Mouse (Mus musculus) limb, embryonic 12.5 days (tissue): ENCODE data around the gene Pi4kb. TPM values are rescaled to one million over a fixed set of nuclear protein-coding genes. Genes with fewer than 3 reads are reported as not detected.

Experiments
- microRNA-seq: library from miRNA; unstranded; fragments of <30 nt; microRNA quantifications from one replicate; pipeline ENCODE4, GENCODE M21; 2017
- polyA plus RNA-seq: library from polyadenylated mRNA; unstranded; fragments of >200 nt; fragmentation: Nextera tagmentation; extraction: Ambion mirVana; gene quantifications from 2 replicates; pipeline ENCODE4 v1.2.1, GENCODE M21; 2016

Pi4kb gene
- polyA plus RNA-seq, 1 experiment from 2014 or later, result 28.1 TPM

Small RNAs within 50 kb of the gene (microRNA-seq; reads per million reads assigned to microRNA genes)
- not detected for gene Mir7013

Other genes starting within 250 kb of the Pi4kb start
- gene Cgn, start 188.2 kb upstream of the Pi4kb start, polyA plus RNA-seq, result 6.2 and 6.8 TPM in 2 replicates
- gene Pogz, start 137.2 kb upstream of the Pi4kb start, polyA plus RNA-seq, result 21.0 and 23.0 TPM in 2 replicates
- 316 and 330 TPM in 2 replicates for gene Psmb4, start 87.8 kb upstream of the Pi4kb start, polyA plus RNA-seq
- gene Selenbp1, start 41.7 kb upstream of the Pi4kb start, polyA plus RNA-seq, result 28.9 TPM in 2 replicates
- gene Rfx5, start 20.7 kb upstream of the Pi4kb start, polyA plus RNA-seq, result 13.1 and 15.3 TPM in 2 replicates
- 34.7 and 35.0 TPM in 2 replicates for gene Zfp687, start 40.7 kb downstream of the Pi4kb start, polyA plus RNA-seq
- gene Psmd4, start 67.9 kb downstream of the Pi4kb start, polyA plus RNA-seq, result 306 and 310 TPM in 2 replicates
- 24.2 and 30.5 TPM in 2 replicates for gene Pip5k1a, start 132.2 kb downstream of the Pi4kb start, polyA plus RNA-seq
- gene Vps72, start 136.3 kb downstream of the Pi4kb start, polyA plus RNA-seq, result 241 and 245 TPM in 2 replicates
- 1.0 and 1.4 TPM in 2 replicates for gene Tmod4, start 149.7 kb downstream of the Pi4kb start, polyA plus RNA-seq
- 80.7 and 83.6 TPM in 2 replicates for gene Scnm1, start 159.3 kb downstream of the Pi4kb start, polyA plus RNA-seq
- gene Lysmd1, start 159.4 kb downstream of the Pi4kb start, polyA plus RNA-seq, result 16.6 and 18.0 TPM in 2 replicates
- gene Tnfaip8l2, start 167.6 kb downstream of the Pi4kb start, polyA plus RNA-seq, result 1.7 and 2.2 TPM in 2 replicates
- gene Sema6c, start 185.7 kb downstream of the Pi4kb start, polyA plus RNA-seq, result 23.7 and 26.4 TPM in 2 replicates
- 15.0 and 15.9 TPM in 2 replicates for gene Gabpb2, start 243.2 kb downstream of the Pi4kb start, polyA plus RNA-seq